Mouse (Mus musculus): ENCODE results near the gene Toe1.

DNA sequence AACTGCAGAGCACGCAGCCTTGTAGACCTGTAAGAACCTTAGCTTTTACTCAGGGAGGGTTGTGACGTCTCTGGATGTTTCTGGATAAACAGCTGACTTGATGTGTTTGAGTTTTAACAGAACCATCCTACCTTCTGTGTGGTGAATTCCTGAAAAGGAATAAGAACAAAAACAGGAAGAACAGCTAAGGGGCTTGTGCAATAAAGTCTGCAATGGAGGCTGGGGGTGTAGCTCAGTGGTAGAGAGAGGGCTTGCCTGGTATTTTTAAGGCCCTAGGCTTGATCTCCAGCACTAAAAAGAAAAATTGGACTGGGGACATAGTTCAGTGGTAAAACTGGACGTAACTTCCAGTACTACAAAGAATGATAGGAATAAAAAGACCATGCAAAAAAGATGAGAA is 30.4 kb downstream of the Toe1 start:
- TF ChIP-seq CTCF (conservative IDR thresholded peaks at IDR 0.05 in 1 of 2, IDR thresholded peaks at IDR 0.05 in 1 of 2; ENCODE audit: low read depth in 2 of 2, low read length in 2 of 2) (no peak), CHD2 (IDR thresholded peaks at IDR 0.05; ENCODE audit: low read length) (no peak), UBTF (IDR thresholded peaks at IDR 0.05; ENCODE audit: low read depth, low read length) (no peak), RAD21 (IDR thresholded peaks at IDR 0.05; ENCODE audit: low read depth, low read length) (no peak), POLR2A (IDR thresholded peaks at IDR 0.05; ENCODE audit: low read depth, low read length) (no peak), TBP (conservative IDR thresholded peaks at IDR 0.05; ENCODE audit: low read depth, low read length) (no peak), NELFE (IDR thresholded peaks at IDR 0.05; ENCODE audit: low read depth, low read length) (no peak), MYC (IDR thresholded peaks at IDR 0.05; ENCODE audit: low read depth, low read length) (no peak), ETS1 (conservative IDR thresholded peaks at IDR 0.05; ENCODE audit: low read depth, low read length) (no peak), RCOR1 (conservative IDR thresholded peaks at IDR 0.05; ENCODE audit: low read depth, low read length) (no peak), ZC3H11A (IDR thresholded peaks at IDR 0.05; ENCODE audit: low read depth, low read length) (no peak)
